Mouse (Mus musculus) lung, adult 2 months (tissue): ENCODE measurements around the gene Klhl9.

Source experiments
- CTCF ChIP-seq: fragments of 200-500 bp; IDR thresholded peaks from 2 replicates; pipeline ENCODE4 v1.5.1; 2011; ENCODE audit warnings: mild to moderate bottlenecking, low read length, control low read depth; ENCODE audit not compliant: insufficient read depth
- POLR2A ChIP-seq: fragments of 200-500 bp; IDR thresholded peaks from 2 replicates; pipeline ENCODE4 v1.6.1; 2011; ENCODE audit warnings: low read depth, mild to moderate bottlenecking, control low read depth, low read length, borderline replicate concordance; ENCODE audit errors: extremely low read depth

DNA sequence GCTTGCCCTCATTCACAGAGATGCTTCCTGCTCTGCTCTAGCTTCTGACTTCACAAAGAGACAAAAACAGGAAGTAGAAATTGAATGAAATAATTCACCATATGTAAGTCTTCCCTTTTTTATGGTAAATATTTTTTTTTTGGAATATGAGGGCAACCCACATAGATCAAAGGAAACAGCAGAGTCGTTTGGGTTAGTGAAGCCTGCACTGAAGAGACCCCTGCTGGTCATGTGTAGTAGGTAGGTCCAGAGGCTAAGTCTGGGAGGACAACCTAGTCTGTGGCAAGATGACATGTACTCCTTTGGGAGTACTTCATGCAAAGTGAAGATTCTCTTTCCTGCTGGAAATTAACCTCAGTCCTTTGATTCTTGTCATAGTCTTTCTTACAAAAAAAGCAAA, 5.1 kb upstream of the Klhl9 start:
- TF ChIP-seq CTCF (peak; percentile 65), POLR2A (no peak)
